Mouse (Mus musculus): ENCODE data around the gene Olfr384.
"Not testable (repeated sequence)": the region's sequence is repeated elsewhere in the genome, so short reads cannot be mapped to it uniquely, and the experiment has no call there.

Gene Olfr384

DNA sequence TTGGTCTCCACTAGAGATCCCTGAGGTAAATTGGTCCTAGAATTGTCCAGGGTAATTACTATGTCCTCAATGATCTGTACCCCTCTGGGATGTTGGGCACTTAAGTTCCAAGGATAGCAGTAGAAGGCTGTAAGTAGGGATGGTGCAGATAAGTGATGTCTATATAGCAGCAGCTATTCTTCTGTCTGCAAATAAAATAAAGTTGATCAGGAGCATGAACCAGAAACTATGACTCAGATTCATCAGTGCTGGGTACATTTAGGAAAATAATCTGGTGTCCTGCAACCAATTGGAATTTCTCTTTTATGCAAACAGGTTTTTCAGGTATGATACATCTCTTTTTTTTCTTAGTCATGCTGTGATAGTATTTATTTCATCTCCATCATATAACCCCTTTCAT, at the start of gene Olfr384:
Olfr384 (plus strand) TSS at position 301 of the 400 bp plus-strand sequence.
- in situ Hi-C loops (cut with MboI, MseI), result no loop called here

DNA sequence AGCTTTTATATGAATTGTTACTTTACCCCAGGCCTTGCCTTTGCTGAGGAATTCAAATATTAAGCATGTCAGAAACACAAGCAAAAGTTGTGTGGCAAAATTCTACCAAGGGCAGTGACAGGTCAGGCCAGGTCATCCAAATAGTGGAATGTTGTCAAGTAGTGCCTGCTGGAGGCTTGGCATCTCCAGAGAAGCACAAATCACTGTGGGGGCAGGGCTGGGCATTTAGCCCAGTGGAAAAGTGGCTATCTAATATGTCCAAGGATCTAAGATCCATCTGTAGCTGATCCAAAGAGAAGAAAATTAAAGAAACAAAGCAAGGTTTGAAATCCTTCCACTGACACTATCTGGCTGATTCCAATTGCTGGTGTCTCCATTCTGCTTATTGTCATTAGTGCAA, 18.5 kb upstream of the Olfr384 start:
- in situ Hi-C loops (cut with MboI, MseI), result no loop called here

DNA sequence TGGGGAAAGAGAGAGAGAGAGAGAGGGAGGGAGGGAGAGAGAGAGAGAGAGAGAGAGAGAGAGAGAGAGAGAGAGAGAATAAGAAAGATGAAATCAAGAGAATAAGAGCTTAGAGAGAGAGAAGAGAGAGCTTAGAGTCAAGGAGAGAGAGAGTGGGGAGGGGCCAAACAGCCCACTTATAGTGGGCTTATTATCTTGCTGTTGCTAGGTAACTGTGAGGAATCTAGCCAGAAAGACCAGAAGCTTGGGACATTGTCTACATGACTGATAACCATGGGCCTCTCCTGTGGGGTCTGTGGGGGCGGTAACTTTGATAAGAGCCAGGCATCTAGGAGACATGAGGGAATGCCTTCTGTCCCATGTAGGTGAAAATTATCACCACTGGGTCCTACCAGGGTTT, 15.2 kb upstream of the Olfr384 start:
- in situ Hi-C loops (cut with MboI, MseI), result not testable (repeated sequence)

DNA sequence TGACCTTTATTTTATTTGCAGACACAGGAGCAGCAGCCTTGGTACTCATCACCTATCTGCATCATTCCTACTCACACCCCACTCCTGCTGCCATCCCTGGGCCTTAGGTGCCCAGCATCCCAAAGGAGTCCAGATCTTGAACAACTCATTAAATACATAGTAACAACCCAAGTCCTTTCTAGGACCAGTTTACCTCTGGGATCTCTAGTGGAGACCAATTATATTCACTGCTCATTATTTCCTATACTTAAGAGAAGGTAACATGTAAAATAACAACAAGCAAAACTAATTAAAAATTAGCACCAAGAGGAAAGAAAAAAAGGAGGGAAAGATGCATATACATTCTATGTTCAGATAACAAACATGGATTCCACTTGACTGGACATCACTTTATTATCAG, 5.5 kb upstream of the Olfr384 start, which contains the start of gene Olfr385:
Olfr385 (minus strand) TSS at position 101 of the 400 bp plus-strand sequence.
- in situ Hi-C loops (cut with MboI, MseI), result no loop called here

All from T-helper 1 cell (primary cell).